Mouse (Mus musculus) brain, embryonic 18.5 days (tissue): Measurements from ENCODE around the gene Mnat1.
"Not testable (repeated sequence)": the region's sequence is repeated elsewhere in the genome, so short reads cannot be mapped to it uniquely, and the experiment has no call there.

Experiments
- DNase-seq: peaks from one replicate; pipeline ENCODE4 v3.0.0-alpha.2; 2012; ENCODE audit warnings: low read depth, low spot score

Mnat1 gene

DNA sequence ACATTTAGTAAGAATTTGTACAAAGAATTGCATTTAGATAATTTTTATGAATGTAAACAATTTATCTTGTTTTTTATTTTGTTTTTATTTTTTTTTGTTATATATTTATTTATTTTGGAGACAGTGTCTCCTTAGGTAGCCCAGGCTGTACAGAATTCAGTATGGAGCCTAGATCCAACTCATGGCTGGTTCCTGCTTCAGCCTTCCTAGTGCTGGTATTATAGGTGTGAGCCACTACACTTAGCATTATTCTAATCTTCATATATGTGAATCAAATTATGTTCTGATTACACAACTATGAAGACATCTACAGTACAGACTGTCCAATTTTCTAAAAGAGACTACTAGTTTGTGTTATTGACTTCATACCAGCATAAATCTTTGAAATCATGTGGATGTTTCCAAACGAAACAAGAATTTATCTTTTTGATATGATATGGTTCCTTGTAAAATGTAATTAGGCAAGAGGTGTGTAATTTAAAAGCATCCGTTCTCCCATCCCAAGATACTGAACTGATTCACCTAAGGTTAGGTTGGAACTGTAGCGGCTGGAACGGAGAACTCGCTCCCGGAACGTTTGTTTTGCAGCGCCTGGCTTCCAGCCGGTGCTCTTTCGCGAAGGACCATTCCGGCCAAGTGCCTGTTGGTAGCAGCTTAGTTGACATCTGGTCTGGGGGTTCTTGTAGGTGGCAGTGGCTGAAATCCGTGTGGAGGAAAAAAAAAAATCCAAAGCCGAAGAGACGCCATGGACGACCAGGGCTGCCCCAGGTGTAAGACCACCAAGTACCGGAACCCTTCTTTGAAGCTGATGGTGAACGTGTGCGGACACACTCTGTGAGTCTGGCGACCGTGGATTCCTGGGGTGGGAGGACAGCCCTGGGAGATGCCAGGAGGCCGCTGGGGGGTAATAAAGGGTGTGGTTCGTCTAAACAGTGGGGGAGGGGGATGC, at the start of gene Mnat1:
TSS of gene Mnat1 (plus strand) at position 625 of the 949 bp plus-strand sequence.
- peak; percentile 64 for DNase-seq

DNA sequence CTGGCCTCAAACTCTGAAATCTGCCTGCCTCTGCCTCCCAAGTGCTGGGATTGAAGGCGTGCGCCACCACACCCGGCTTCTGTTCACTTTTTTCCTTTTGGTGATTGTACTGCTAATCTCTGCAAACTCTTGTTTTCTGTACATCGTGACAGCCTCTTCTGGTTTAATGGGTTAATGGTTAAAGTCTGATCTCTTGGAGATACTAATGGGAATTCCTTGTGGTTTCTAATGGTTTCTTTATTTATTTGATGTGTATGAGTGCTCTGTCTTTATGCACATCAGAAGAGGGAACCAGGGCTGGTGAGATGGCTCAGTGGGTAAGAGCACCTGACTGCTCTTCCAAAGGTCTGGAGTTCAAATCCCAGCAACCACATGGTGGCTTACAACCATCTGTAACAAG, 41.7 kb upstream of the Mnat1 start:
- DNase-seq: not testable (repeated sequence)

DNA sequence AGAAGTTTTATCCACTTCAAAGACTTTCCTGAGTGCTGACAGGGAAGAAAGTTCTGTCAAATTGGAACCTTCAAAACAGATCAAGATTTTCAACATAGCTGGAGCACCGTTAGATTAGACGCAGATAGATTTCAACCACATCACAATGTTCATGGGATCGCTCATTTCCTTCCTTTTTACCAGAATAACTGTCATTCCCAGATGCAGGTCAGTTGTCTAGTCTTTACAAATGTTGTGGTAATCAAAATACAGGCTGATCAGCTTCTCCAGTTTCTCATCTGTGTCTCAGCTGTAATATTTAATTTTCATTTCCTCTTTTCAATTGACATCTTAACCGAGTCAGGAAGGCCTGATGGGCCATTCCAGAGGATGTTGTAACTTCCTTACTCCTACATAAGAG, 39.7 kb upstream of the Mnat1 start:
- DNase-seq: no peak

DNA sequence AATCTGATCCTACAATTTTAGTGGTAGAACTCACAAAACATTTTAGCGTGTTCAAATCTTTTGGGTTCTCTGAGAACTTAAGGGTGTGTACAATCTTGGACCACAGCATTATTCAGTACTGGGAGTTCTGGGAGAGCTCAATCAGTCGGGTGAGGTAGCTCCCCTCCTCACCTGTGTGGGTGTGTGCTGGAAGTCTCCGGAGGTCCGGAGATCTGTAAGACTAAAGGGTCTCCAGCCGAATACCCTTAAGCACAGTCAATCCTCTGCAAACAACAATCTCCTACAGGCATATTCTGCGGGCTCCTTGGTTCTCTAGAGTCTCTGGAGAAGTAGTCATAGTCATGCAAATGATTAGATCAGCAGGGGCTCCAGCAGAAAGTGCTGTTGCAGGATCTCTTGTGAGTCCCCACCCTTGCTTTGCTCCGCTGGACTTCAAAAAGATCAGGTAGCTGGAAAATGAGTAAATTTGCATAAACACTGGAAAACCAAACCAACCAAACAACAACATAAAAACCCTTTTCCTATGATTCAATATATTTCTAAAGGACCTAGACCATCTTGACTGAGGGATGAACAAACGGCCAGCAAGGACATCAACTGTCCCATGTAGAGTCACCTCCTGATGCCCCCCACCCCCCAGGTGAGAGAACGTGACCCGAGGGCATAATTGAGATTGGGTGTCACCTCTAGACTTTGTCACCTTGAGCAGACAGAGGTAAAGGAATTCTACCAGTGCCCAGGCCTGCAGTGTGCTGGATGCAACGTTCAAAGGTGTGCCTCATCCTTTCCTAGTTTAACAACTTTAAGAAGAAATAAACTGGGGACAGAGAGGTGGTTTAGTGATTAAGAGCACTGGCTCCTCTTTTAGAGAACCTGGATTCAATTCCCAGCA, 37.5 kb upstream of the Mnat1 start:
- no peak for DNase-seq

DNA sequence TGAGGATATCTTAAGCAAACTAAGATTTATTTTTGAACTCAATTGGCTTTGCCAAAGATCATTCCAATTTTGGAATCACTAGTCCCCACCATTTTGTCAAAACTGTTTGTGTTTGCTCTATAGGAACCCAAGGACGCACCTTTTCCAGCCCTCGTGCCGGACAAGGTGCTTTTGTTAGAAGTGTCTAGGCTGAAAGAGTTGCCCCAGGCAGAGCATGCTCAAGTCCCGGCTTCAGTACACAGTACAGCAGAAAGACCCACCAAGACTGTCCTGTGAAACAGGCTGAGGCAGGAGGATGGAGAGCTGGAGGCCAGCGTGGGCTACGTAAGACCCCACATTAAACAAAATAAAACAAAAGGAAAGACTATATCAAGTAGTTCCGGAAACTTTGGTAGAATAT, 36.4 kb upstream of the Mnat1 start:
- DNase-seq: no peak

DNA sequence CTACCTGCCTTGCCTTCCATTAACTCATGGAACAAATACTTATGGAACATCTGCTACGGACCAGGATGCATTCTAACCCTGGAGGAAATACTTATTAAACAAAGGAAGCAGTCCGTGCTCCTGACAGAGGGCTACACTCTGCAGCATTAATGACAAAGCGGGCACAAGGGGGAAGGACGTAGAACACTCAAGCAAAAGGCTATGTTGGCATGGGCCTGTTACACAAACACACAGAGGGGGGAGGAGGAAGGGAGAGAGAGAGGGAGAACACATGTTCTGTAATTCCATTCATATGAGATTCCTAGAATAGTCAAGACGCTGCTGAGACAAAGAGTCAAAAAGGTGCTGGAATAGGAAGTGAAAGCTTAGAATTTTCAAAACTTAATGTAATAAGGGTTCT, 35.0 kb upstream of the Mnat1 start:
- DNase-seq: no peak

DNA sequence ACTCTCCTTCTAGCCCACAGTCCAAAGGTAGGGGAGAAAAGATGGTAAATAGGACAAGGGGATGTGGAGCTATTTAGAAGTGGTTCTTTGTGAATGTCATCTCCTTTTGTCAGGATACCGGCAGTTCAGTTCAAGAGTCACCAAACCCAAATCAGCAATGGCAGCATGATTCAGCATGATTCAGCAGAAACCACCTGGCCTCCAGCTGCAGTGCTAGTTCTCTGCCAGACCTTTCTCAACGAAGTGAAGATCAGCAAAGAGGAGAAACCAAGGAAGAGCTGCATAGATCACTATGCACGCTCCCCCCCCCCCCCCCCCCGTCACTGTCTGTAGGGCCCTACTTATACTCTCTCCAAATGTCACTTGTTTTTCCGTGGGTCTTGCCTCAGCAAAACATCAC, 34.6 kb upstream of the Mnat1 start:
- DNase-seq: no peak

DNA sequence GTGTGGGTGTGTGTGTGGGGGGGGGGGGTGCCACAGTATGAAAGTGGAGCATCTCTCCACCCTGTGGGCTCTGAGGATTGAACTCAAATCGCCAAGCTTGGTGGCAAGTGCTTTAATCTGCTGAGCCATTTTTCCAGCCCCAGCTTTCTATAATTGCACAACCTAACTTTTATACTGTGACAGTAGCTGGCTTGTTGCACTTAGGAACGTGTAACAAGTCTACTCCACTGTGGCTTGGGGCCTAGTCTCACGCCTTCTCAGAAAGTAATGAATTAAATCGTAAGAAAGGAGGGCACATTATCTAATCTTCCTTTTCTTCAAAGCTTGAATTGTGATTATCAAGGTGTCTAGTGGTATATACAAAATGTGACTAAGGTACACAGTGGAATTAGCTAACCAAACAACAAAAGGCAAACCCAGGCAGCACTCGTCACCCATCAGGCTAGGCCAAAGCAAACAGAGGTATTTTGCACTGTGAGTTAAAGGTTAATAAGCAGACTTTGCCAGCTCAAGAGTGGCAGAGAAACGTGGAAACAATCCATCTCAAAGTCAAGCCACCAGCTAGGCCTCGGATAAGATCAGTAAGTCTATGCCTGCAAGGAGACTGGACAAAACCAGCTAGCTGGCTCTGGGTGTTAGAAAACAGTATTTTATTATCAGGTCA, 32.7 kb upstream of the Mnat1 start:
- DNase-seq: no peak

DNA sequence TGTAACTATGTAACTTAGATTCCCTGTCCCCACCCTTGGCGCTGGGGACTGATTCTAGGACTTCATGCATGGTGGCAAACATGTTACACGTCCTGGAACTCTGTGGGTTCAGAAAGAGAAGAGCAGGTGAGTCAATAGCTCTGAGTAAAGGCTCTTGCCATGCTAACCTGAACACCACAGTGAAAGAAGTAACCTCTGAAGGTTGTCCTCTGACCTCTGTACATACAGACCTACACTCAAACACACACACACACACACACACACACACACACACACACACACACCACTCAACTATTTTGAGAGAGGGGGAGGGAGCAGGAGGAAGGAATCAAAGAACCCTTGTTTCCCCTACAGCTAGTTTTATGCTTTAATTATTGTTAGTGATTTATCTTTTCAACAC, 29.3 kb upstream of the Mnat1 start:
- no peak for DNase-seq

DNA sequence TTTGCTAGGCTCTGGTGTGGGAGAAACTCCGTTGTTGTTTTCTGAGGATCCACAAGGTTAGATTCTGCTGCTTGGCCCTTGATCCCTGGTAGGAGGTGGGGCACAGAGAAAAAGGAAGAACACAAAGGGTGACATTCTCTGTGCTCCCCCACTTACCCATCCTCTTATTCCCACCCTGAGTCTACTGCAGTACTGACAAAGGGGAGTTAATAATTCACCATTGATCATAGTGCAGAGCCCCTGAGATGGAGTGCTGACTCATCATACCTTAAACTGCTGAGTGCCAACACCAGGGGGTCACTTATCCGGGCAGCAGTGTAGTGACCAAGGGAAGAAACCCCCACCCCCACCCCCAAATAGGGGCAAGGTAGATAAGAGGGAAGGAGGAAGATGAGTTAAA, 28.9 kb upstream of the Mnat1 start:
- DNase-seq: no peak

DNA sequence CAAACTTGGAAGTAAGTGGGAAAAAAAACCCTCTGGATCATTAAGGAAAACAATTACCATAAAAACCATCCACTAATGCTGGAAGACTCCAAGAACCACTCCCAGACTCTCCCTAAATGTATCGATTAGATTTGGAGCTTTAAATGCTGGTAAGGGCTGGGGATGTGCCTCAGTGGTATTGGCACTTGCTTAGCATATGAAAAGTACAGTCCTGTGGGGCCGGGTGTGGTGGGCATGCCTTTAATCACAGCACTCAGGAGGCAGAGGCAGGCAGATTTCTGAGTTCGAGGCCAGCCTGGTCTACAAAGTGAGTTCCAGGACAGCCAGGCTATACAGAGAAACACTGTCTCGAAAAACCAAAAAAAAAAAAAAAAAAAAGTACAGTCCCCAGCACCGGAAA, 27.3 kb upstream of the Mnat1 start:
- DNase-seq: not testable (repeated sequence)

DNA sequence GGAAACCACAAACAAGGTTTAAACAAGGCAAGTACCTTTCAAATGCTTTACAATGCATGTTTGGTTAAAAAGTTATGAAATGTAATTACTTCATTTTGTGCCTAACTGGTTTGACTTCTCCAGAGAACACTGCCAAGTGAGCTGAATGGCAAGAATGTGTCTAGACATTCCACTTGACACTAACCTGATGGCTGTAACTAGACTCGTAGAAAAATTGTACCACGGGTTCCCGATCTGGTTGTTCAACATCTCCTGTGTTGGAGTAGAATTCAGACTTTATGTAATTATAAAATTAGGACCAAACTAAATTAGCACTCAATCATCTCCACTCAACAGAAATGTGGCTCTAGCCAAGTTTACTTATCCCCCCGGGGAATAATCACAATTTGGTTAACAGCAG, 24.9 kb upstream of the Mnat1 start:
- no peak for DNase-seq

DNA sequence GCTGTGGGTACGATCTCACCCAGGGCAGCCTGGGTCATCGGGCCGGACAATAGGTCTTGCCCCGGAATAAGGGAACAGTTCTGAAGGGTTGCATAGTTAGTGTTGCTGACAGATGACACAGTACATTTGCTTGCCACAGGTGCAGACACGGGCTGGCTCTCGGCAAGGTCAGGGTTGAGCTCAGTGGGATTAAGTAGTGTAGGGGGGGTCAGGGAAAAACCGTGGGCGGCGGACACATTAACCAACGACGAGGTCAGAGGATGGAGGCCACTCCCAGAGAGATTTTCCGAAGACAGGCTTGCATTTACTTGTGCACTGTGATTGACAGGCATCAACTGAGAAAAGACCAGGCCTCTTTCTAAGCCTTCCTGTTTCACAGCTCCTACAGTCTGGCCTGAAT, 19.8 kb upstream of the Mnat1 start:
- no peak for DNase-seq

DNA sequence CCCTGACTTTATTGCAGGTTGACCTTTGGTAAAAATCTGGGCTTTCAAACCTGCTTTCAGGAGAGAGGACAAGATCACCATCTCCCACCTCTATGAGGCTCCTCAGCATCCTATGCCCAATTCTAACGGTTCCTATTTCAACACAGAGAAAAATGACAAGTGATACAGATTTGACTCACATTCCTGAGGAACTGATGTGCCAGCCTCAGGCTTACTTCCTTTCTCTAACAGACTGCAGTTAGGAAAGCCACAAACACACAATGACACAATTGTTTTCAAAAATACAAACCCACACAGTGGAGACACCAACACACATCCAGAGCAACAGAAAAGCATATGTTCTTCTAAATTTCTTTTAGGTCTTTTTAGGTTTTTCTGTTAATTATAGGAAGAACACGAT, 15.7 kb upstream of the Mnat1 start:
- DNase-seq: no peak

DNA sequence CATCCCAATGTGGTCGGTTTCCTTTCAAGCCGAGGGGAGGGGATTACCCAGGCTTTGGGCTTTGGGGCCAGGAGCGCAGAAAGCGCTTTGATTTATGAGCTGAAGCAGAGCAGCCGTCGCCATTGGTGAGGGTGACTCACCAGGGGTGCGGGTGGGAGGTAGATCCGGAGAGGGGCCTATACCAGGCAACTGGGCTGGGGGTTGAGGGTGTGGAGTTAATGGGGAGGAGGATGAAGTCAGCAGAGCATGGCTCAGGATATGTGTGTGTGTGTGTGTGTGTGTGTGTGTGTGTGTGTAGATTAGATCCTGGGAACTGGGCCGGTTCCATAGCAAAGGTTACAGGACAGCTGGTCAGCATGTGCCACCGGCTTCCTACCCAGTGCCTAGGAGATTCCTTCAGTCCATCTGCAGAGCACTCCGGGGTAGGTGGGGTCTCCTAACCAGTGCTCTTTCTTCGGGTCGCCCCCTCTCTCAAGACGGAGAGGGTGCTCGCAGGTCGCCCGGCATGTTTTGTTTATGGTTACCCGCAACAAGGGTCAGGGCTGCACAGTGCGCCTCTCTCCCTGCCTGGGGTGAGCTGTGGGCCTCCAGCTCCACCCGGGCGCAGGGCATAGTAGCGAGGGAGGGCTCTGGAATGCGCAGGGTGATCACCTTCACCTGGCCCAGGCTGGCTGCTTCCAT, 12.9 kb upstream of the Mnat1 start:
- no peak for DNase-seq

DNA sequence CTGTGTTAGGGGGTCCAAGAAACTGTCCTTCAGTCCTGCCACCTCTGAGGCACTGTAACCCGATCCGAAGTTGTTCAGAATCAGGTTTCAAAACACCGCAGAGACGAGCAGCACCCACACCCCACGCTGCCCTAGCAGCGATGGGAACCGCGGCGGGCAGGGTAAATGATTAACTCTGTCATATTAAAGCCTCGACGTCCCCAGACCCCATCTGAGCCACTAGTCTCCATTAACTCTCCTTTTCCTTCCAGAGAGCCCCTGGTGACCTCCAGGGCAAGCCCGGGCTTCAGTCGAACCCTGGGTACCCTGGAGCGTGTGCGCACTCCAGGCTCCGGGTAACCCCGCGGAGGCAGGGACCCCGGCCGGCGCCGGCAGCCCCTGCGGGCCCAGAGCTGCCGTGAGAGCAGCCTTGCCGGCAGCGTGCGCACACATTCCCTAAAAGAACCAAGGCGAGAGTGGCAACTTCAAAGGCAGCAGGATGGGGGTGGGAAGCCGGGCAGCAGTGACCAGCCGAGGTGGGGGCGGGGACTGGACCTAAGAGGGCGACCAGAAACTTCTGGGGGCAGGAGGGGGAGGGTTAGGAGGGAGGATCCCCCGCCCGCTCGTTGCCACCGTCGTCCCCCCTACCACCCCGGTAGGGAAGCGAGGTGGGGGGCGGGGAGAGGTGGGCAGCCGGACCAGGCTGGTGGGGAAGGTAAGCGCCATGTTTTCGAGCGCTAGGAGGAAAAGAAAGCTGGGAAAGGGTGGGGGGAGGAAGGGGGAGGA, 11.8 kb upstream of the Mnat1 start:
- DNase-seq: no peak

DNA sequence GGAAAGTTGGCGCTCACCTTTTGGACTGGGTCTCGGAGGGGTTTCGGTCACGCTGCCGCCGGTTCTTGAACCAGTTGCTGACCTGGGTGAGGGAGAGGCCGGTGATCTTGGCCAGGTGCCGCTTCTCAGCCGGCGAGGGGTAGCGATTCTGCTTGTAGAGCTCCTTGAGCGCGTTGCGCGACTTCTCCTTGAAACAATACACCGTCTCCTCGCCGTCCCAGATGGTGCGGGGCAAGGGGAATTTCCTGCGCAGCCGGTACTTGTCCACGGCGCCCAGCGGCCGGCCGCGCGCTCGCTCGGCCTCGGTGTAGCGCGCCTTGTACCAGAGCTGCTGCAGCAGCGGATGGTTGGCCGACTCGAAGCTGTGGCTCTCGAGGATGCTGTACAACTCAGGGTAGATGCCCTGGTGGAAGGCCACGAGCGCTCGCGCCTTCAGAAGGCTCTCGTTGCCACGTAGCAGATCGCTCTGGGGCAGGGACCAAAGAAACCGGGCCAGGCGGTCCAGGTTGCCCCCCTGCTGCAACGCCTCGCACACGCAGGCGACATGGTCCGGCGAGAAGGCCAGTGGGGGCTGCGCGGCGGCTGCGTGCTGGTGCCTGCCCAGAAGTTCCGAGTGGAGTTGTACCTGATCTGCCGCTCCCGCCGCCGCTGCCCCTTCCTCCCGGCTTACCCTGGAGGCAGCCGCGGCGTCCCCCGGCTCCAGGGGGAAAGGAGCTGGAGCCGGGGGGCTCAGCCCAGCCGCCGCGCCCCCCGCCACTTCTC, 11.0 kb upstream of the Mnat1 start:
- DNase-seq: no peak

DNA sequence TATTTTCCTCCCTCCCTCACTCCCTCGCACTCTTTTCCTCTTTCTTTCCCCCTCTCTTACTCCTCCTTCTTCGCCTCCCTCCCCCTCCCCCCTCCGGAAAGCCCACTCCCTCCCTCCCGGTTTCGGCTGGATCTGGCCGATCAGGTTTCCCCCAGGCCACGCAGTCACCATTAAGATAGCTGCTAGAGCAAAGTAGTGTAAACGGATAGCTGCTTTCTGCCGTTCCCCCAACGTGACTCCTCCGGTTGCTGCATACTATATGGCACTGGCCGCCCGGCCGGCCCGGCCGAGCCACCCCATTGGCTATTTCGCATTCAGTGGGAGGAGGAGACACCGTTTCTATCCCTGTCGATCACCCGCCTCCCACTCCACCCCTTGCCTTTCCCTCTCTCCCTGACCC, 10.3 kb upstream of the Mnat1 start, which contains the start of gene Six4:
TSS of gene Six4 (minus strand) at position 261 of the 400 bp plus-strand sequence.
- DNase-seq: no peak

DNA sequence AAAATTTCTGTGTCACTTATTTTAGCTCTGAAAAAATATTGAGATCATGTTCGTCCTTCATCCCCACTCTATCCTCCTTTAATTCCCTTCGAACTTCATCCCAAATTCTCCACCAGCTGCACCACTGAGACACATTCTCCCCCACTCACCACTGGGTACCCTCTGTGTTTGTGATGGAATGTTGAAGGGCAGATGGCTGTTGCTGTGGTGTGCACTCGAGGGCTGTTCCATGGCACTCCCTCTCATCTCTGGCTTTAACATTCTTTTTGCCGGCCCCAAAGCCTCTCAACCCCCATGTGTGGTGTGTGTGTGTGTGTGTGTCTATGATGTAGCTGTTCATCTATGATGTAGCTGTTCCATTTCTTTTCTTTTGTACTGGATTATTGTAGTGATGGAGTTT, 1.7 kb downstream of the Mnat1 start:
- no peak for DNase-seq

DNA sequence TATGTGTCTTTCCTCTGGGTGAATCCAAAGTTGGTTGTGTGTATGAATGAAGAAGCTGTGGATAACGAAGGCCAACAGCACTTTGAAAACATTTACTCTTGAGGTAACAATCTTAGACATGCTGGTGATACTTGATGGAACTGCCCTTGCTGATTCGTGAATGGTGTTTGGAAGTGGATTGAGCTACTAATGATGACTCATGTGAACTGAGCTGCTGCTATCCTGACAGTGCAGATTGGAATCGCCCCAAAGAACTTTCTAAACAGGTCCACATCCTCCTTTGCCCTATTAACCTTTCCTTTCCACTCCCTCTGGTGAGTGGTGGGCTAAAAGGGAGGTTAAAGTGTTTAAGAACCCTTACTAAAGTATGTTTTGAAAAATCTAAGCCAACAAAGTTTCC, 17.2 kb downstream of the Mnat1 start:
- no peak for DNase-seq
